Mouse (Mus musculus) spleen, adult 2 months (tissue): ENCODE results near the gene Dnmt3l.

Experiments
- CTCF ChIP-seq: fragments of 200-500 bp; IDR thresholded peaks from 2 replicates; pipeline ENCODE4 v1.5.1; 2011; ENCODE audit warnings: mild to moderate bottlenecking, inconsistent platforms; ENCODE audit not compliant: insufficient read depth, insufficient read length, insufficient replicate concordance; ENCODE audit errors: extremely low read depth
- POLR2A ChIP-seq: fragments of 200-500 bp; IDR thresholded peaks from 2 replicates; pipeline ENCODE4 v1.6.1; 2011; ENCODE audit warnings: low read depth, low read length, inconsistent platforms

DNA sequence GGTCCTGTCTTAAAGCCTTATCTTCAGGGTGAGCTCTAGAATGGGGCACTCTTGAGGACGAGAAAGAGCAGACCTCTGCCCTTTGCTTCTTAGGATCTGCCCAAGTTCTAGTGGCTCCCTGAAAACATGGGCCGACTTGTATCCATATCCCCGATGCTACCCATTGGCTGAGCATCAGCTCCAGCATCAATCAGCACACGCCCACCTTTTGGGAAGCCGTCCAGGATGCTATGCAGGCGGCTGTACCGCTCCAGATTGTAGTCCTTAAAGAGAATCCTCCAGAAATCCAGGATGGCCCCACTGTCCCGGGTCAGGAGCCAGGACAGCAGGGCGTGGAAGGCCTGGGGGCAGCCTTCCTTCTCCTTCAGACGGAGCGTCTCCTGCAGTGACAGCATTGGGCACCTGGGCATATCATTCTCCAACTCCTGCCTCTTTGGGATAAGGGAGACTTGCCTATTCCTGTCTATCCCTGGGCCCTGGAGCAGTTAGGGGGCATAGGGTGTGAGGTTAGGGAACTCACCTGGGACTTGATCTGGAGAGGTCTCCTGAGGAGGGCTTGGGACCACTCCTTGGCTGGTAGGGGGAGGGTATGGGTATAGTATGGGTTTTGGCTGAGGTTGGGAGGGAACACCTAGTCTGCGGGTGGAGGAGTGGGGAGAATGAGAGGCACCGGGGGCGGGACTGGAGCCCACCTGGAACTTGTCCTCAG, 1.1 kb downstream of the Dnmt3l start:
- TF ChIP-seq CTCF (no peak), POLR2A (no peak)
